Mouse (Mus musculus) small intestine, adult 2 months (tissue): ENCODE results near the gene 4933405O20Rik.

ENCODE experiments used
- CTCF ChIP-seq: fragments of 200-500 bp; IDR thresholded peaks from 2 replicates; pipeline ENCODE4 v1.5.1; 2012; ENCODE audit warnings: low read depth, mild to moderate bottlenecking, control low read depth, inconsistent platforms, low read length, moderate library complexity, mixed read lengths; ENCODE audit not compliant: insufficient replicate concordance, insufficient read length; ENCODE audit errors: extremely low read depth
- POLR2A ChIP-seq: fragments of 200-500 bp; IDR thresholded peaks from 2 replicates; pipeline ENCODE4 v1.6.1; 2012; ENCODE audit warnings: low read depth, mild to moderate bottlenecking, control low read depth, inconsistent platforms, low read length, moderate library complexity

DNA sequence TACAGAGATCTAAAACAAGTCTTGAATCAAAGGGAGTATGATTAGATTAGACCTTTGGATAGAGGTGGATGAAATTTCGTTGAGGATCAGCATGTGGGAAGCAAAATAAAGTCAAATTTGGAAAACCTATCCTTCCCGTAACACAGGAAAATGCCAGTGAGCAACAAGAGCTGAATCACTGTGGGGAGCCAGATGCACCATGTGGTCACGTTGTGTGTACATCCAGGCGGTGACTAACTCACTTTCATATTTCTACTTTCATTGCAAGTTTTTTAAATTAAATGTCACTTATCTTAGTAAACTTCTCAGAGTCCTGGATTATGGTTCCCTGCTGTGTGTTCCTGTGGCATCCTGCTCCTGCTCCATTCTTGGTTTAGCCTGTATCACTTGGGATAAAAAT is 47.6 kb upstream of the 4933405O20Rik start:
- TF ChIP-seq CTCF (no peak), POLR2A (no peak)
